Mouse (Mus musculus): ENCODE data around the gene Retreg1.

GRCm38 (mm10) chr15:25891556-25891955 lies 48.6 kb downstream of the Retreg1 start:
- TF ChIP-seq CTCF (IDR thresholded peaks at IDR 0.05; ENCODE audit: borderline replicate concordance, insufficient read depth, low read length) (no peak), POLR2A (IDR thresholded peaks at IDR 0.05; ENCODE audit: low read depth, low read length) (no peak)
